Mouse (Mus musculus) hindbrain, embryonic 16.5 days (tissue): Measurements from ENCODE around the gene Tssk6. TPM values are rescaled to one million over a fixed set of nuclear protein-coding genes. Genes with fewer than 3 reads are reported as not detected.

Source experiments
- ATAC-seq: fragments of 200-750 bp; cut with Nextera tagmentation; 2 replicates; pipeline ENCODE4 v1.8.0; 2017; ENCODE audit warnings: moderate TSS enrichment, moderate library complexity
- H3K27ac ChIP-seq: fragments of 300-500 bp; sonication (generic); 2 replicates; pipeline ENCODE4 v1.5.1; 2014; ENCODE audit warnings: low read depth, mild to moderate bottlenecking, control low read depth, low read length, moderate library complexity
- H3K27me3 ChIP-seq: fragments of 300-500 bp; sonication (generic); replicated peaks from 2 replicates; pipeline ENCODE4 v1.6.1; 2014; ENCODE audit warnings: low read length; ENCODE audit not compliant: control insufficient read depth, insufficient read depth
- H3K36me3 ChIP-seq: fragments of 300-500 bp; sonication (generic); 2 replicates; pipeline ENCODE4 v1.6.1; 2014; ENCODE audit warnings: mild to moderate bottlenecking, low read length, moderate library complexity, mixed read lengths; ENCODE audit not compliant: control insufficient read depth, insufficient read depth
- H3K4me1 ChIP-seq: fragments of 300-500 bp; sonication (generic); 2 replicates; pipeline ENCODE4 v1.6.1; 2014; ENCODE audit warnings: low read depth, low read length; ENCODE audit not compliant: control insufficient read depth, insufficient read depth
- H3K4me2 ChIP-seq: fragments of 300-500 bp; sonication (generic); 2 replicates; pipeline ENCODE4 v1.6.1; 2014; ENCODE audit warnings: mild to moderate bottlenecking, low read length, control low read depth, moderate library complexity
- H3K4me3 ChIP-seq: fragments of 300-500 bp; sonication (generic); 2 replicates; pipeline ENCODE4 v1.5.1; 2014; ENCODE audit warnings: mild to moderate bottlenecking, low read length, control low read depth, moderate library complexity
- H3K9ac ChIP-seq: fragments of 300-500 bp; sonication (generic); 2 replicates; pipeline ENCODE4 v1.6.1; 2014; ENCODE audit warnings: low read depth, mild to moderate bottlenecking, control low read depth, low read length, moderate library complexity
- H3K9me3 ChIP-seq: fragments of 300-500 bp; sonication (generic); 2 replicates; pipeline ENCODE4 v1.6.1; 2014; ENCODE audit warnings: mild to moderate bottlenecking, low read length, moderate library complexity; ENCODE audit not compliant: control insufficient read depth
- WGBS: fragments of 180-500 bp; shearing (Covaris S2); extraction: QIAGEN DNeasy Blood & Tissue Kit; methylation state at CpG from one replicate; pipeline ENCODE4 v1.1.7; 2014; 5-methylcytosine and 5-hydroxymethylcytosine counted together
- polyA plus RNA-seq: library from polyadenylated mRNA; unstranded; fragments of >200 nt; fragmentation: Nextera tagmentation; extraction: Ambion mirVana; gene quantifications from 2 replicates; pipeline ENCODE4 v1.2.1, GENCODE M21; 2015

Tssk6 gene
- polyA plus RNA-seq, 1 experiment from 2014 or later: 3.5 TPM

DNA sequence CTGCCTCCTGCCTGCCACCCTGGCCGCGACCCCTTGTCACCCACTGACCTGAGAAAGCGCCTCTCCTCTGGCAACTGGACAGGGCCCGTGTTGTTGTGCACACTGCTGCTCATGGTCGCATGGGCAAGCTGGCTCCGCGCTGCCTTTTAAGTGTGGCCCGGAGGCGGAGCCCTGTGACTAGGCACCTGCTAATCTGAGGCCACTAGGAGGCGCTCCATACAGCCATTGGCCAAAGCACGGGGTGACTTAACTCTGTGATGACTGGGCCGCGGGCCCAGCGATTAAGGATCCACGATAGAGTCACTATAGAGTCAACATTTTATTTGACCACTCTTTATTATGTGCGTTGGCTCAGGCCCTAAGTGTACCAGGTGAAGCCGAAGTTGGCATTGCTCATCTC, 8.1 kb upstream of the Tssk6 start:
- WGBS: 29% methylated on average over 17 of the region's 17 CpGs
- Histone ChIP-seq H3K27ac (no peak overlapping the region), H3K4me3 (no peak overlapping the region), H3K27me3 (peaks cover 11% of the 10 kb centered on the region), H3K4me1 (peaks cover 13% of the 10 kb centered on the region), H3K36me3 (no peaks in the 10 kb centered on the region), H3K9me3 (no peaks in the 10 kb centered on the region), H3K9ac (no peak overlapping the region), H3K4me2 (no peak overlapping the region)
- ATAC-seq: no peak

DNA sequence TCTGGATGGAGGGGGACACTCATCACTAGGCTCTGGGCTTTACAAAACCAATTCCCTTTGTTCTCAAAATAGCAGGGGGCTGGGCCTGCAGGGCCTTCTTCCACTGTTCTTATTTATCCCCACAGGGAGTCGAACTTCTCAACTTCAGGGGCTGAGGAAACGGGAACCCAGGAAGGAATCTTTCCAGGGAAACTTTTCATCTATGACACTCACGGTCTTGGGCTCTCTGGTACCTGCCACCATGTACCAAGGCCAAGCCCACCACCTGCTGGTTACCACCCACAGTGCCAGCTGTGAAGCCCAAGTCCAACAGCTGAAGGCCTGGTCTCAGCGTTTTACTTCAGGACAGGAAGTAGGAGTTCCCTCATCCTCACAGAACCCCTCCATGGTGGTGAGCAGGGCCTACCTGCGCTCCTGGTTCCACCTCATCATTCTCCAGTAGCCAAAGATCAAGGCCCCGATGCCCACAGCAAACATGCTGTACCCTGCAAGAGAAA, 7.1 kb upstream of the Tssk6 start:
- H3K4me3 ChIP-seq: no peak overlapping the region
- no peak overlapping the region for H3K9ac ChIP-seq
- no peak overlapping the region for H3K27ac ChIP-seq
- 50% methylated on average over 6 of the region's 6 CpGs for WGBS
- no peaks in the 10 kb centered on the region for H3K36me3 ChIP-seq
- H3K9me3 ChIP-seq: no peaks in the 10 kb centered on the region
- H3K4me2 ChIP-seq: no peak overlapping the region
- H3K4me1 ChIP-seq: peaks cover 18% of the 10 kb centered on the region
- no peak for ATAC-seq
- peaks cover 6% of the 10 kb centered on the region for H3K27me3 ChIP-seq

DNA sequence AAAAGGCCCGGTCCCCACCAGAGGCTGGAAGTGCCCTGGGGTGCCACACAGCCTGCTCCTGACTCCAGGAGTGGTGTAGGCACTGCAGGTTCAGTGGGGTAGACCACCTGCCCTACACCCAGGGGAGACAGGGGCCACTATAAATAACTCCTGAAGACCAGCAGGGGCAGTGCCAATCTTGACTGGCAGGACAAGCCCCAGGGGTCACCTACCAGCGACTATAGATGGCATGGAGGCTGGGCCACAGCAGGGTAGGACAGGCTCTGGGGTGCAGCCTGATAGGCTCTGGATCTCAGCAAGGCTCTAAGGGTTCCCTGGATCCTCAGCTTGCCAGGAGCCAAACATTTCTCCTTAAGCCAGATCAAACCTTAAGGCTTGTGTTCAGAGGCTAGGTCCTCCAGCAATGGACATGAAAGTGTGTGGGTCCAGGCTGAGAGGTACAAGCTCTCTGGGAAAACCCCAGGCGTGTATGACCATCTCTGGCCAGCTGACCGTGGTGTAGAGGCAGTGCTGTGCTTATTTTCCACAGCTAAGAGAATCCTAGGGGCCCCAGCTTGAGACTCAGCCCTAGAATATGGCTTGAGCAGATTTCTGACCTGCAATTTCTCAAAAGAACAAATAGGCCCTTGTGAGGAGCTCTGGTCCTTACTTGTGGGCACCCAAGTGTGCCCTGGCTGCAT, 6.1 kb upstream of the Tssk6 start:
- Histone ChIP-seq H3K9ac (no peak overlapping the region), H3K27ac (no peak overlapping the region), H3K4me2 (no peak overlapping the region), H3K9me3 (no peaks in the 10 kb centered on the region), H3K27me3 (no peaks in the 10 kb centered on the region), H3K4me3 (no peak overlapping the region), H3K36me3 (no peaks in the 10 kb centered on the region), H3K4me1 (peaks cover 28% of the 10 kb centered on the region)
- WGBS: 77% methylated on average over 4 of the region's 4 CpGs
- no peak for ATAC-seq

DNA sequence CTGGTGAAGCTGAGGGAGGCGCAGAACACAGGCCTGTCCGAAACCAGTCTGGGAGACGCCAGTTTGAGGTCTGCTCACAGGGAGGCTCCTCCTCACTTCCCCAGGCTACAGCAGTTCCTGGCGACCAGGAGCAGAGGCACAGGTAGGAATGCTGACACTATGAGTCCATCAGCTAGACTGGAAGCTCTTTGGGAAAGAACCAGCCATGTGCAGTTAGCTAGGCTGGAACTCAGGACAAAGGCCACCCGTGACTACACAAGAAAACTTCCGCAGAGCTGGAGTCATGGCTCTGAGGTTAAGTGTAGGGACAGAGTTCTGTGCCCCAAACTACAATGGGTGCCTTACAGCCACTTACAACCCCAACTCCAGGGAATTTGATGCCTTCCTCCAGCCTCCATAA, 4.1 kb upstream of the Tssk6 start:
- WGBS: 77% methylated on average over 6 of the region's 6 CpGs
- no peaks in the 10 kb centered on the region for H3K36me3 ChIP-seq

DNA sequence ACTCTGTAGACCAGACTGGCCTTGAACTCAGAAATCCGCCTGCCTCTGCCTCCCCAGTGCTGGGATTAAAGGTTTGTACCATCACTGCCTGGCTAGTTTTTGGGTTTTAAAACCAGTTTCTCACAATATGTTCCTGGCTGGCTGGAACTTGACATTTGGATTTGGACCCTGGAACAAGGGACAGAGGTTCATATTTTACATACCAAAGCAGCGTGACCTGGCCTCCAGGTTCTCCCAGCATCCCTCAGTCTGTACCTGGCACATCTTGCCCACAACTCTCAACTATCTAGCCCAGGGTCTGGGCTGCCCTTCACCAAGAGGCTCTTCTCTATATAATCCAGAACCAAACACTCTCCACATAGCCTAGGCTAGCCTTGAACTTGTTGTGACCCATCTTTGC, 2.1 kb upstream of the Tssk6 start:
- 96% methylated on average over 2 of the region's 2 CpGs for WGBS
- Histone ChIP-seq H3K4me1 (peaks cover 46% of the 10 kb centered on the region), H3K9me3 (no peaks in the 10 kb centered on the region), H3K36me3 (no peaks in the 10 kb centered on the region), H3K27ac (no peak overlapping the region), H3K4me3 (no peak overlapping the region), H3K9ac (no peak overlapping the region), H3K4me2 (0 out of 2 replicates have a peak overlapping the region, but pooled peaks have one; percentile 6), H3K27me3 (no peaks in the 10 kb centered on the region)
- ATAC-seq: no peak

More for the DNA sequence above, 4.1 kb upstream of the Tssk6 start:
- no peak overlapping the region for H3K4me3 ChIP-seq
- H3K27ac ChIP-seq: no peak overlapping the region
- H3K4me1 ChIP-seq: peaks cover 37% of the 10 kb centered on the region
- H3K4me2 ChIP-seq: no peak overlapping the region
- no peaks in the 10 kb centered on the region for H3K27me3 ChIP-seq
- H3K9ac ChIP-seq: no peak overlapping the region
- H3K9me3 ChIP-seq: no peaks in the 10 kb centered on the region
- no peak for ATAC-seq

DNA sequence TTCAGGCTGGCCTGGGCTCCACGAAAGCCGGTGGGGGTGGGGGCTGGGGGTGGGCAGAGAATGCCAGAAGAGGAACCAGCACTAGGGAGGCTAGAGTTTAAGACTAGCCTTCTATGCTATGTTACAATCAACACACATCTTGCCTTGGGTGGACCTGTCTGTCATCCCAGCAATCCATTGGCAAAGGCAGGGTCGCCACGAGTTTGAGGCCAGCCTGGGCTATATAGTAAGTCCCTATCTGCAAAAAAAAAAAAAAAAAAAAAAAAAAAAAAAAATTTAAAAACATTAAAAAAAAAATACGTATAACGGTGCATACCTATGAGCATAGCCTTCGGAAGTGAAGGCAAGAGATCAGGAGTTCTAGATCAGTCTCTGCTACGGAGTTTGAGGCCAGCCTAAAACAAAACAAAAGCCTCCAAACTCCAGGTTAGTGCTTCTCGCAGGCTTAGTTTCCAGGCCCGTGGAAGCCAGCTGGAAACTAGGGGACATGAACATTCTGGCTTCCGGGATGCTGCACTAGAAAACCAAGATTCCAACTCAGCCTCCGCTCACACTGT, 1.0 kb upstream of the Tssk6 start:
- no peaks in the 10 kb centered on the region for H3K9me3 ChIP-seq
- H3K4me3 ChIP-seq: peak overlapping the region; percentile 62
- no peaks in the 10 kb centered on the region for H3K27me3 ChIP-seq
- no peaks in the 10 kb centered on the region for H3K36me3 ChIP-seq
- H3K27ac ChIP-seq: peak overlapping the region; percentile 89
- peak overlapping the region; percentile 76 for H3K9ac ChIP-seq
- peaks cover 43% of the 10 kb centered on the region for H3K4me1 ChIP-seq
- 20% methylated on average over 12 of the region's 12 CpGs for WGBS
- no peak for ATAC-seq
- peak overlapping the region; percentile 96 for H3K4me2 ChIP-seq

DNA sequence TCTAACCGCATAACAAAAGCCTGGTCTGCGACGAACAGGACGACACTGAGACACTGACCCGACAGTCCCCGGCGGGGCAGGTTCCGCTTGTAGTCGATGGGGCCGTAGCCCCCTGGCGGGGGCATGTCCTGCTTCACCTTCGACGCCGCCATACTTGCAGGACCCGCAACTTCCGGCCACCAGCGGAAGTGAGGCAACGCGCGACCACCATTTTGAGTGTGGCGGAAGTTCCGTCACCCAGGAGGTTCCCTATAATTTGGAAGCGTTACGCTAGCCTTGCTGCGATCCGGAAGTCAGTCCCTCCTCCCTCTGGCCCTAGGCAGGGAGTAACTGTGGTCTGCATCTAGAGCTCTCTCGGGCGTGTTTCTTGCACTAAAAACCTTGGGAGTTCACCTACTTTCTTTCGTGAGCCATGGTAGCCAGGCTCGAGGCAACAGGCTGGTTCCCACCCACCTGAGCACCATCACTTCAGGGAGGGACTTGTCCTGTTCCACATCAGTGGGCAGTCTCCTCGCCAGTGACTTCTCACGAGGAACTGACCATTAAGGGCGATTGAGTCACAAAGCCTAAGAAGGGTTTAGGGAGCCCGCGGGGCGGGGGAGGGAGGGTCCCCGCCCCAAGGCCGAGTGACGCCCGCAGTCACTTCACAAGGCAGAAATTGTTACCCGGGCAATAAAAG, 361 bp upstream of the Tssk6 start:
- H3K4me1 ChIP-seq: peaks cover 43% of the 10 kb centered on the region
- H3K27me3 ChIP-seq: no peaks in the 10 kb centered on the region
- H3K9me3 ChIP-seq: no peaks in the 10 kb centered on the region
- peak overlapping the region; percentile 96 for H3K4me2 ChIP-seq
- peak overlapping the region; percentile 84 for H3K9ac ChIP-seq
- 2% methylated on average over 40 of the region's 41 CpGs for WGBS
- peak; percentile 70 for ATAC-seq
- H3K4me3 ChIP-seq: peak overlapping the region; percentile 62
- H3K36me3 ChIP-seq: no peaks in the 10 kb centered on the region
- H3K27ac ChIP-seq: peak overlapping the region; percentile 89

DNA sequence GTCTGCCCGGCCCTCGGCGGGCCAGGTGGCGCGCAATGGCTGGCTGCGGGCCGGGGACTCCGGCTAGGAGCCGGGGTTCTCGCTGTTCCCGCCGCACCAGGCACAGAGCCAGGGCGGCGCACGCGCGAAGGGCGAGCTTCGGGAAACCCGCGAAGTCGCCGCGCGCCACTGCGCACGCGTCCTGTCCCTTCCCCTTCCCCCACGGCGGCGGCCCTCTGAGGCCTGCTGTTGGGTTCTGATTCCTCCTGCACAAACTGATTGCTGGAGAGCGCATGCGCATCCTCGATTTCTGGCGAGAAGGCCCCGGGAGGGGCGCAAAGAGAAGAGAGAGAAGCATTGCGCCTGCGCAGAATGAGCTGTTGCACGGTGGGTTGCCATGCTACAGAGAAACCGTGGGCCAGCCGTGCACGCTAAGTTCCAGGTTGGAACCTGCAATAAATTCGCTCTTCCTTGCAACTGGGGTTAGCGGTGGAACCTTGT, 1.1 kb downstream of the Tssk6 start:
- H3K27ac ChIP-seq: peak overlapping the region; percentile 89
- H3K36me3 ChIP-seq: no peaks in the 10 kb centered on the region
- no peaks in the 10 kb centered on the region for H3K27me3 ChIP-seq
- ATAC-seq: peak; percentile 91
- peaks cover 40% of the 10 kb centered on the region for H3K4me1 ChIP-seq
- H3K9me3 ChIP-seq: no peaks in the 10 kb centered on the region
- peak overlapping the region; percentile 84 for H3K9ac ChIP-seq
- peak overlapping the region; percentile 96 for H3K4me2 ChIP-seq
- 0% methylated on average over 45 of the region's 45 CpGs for WGBS
- H3K4me3 ChIP-seq: peak overlapping the region; percentile 62

DNA sequence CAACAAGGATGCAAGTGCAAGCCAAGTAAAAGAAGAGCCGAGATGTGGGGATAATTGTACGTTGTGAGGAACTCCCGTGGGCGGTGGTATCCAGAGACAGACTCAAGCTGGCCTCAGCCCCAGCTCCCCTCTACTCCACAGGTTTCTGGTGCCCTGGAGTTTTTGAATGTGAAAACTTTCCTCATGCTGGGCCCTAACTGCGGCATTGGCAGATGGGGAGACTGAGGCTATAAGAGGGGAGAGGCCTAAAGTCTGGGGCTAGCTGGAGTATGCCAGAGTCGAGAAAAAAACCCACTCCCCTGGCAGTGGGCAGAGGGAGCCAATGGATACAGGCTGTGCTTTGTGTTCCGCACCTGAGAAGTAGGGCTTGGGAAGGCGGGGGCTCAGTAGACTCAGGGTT, 2.1 kb downstream of the Tssk6 start:
- no peak overlapping the region for H3K9ac ChIP-seq
- WGBS: 82% methylated on average over 8 of the region's 8 CpGs

More for the DNA sequence above, 2.1 kb downstream of the Tssk6 start:
- Histone ChIP-seq H3K4me1 (peaks cover 35% of the 10 kb centered on the region), H3K4me2 (peak overlapping the region; percentile 96), H3K9me3 (no peaks in the 10 kb centered on the region), H3K27ac (no peak overlapping the region), H3K27me3 (no peaks in the 10 kb centered on the region), H3K36me3 (peaks cover 2% of the 10 kb centered on the region; the same call in 1 of the 2 replicates), H3K4me3 (no peak overlapping the region)
- no peak for ATAC-seq
